Mouse (Mus musculus) lung, adult 2 months (tissue): ENCODE data around the gene Ccl25.

Experiments
- CTCF ChIP-seq: fragments of 200-500 bp; IDR thresholded peaks from 2 replicates; pipeline ENCODE4 v1.5.1; 2011; ENCODE audit warnings: mild to moderate bottlenecking, low read length, control low read depth; ENCODE audit not compliant: insufficient read depth
- POLR2A ChIP-seq: fragments of 200-500 bp; IDR thresholded peaks from 2 replicates; pipeline ENCODE4 v1.6.1; 2011; ENCODE audit warnings: low read depth, mild to moderate bottlenecking, control low read depth, low read length, borderline replicate concordance; ENCODE audit errors: extremely low read depth

- no peak for TF ChIP-seq CTCF
- no peak for TF ChIP-seq POLR2A
These were observed 9.0 kb downstream of the Ccl25 start for GRCm38 (mm10) chr8:4333966-4334365.
